Mouse (Mus musculus) liver, embryonic 16.5 days (tissue): ENCODE measurements around the gene Pde7b. TPM values are rescaled to one million over a fixed set of nuclear protein-coding genes. Genes with fewer than 3 reads are reported as not detected.
A peak's percentile ranks its signal among the peaks of the same experiment; 100 is the strongest.

Source experiments
- ATAC-seq: fragments of 200-750 bp; cut with Nextera tagmentation; 2 replicates; pipeline ENCODE4 v1.8.0; 2017; ENCODE audit warnings: low read depth, mild to moderate bottlenecking, moderate number of reproducible peaks, moderate library complexity
- H3K27ac ChIP-seq: fragments of 300-500 bp; sonication (generic); 2 replicates; pipeline ENCODE4 v1.5.1; 2014; ENCODE audit warnings: mild to moderate bottlenecking, low read length
- H3K27me3 ChIP-seq: fragments of 300-500 bp; sonication (generic); 2 replicates; pipeline ENCODE4 v1.6.1; 2014; ENCODE audit warnings: low read depth, low read length, mixed read lengths; ENCODE audit not compliant: control insufficient read depth, insufficient read depth
- H3K36me3 ChIP-seq: fragments of 300-500 bp; sonication (generic); 2 replicates; pipeline ENCODE4 v1.6.1; 2014; ENCODE audit warnings: mild to moderate bottlenecking; ENCODE audit not compliant: control insufficient read depth, insufficient read depth
- H3K4me1 ChIP-seq: fragments of 300-500 bp; sonication (generic); 2 replicates; pipeline ENCODE4 v1.6.1; 2014; ENCODE audit warnings: low read depth, low read length, mixed read lengths; ENCODE audit not compliant: control insufficient read depth
- H3K4me2 ChIP-seq: fragments of 300-500 bp; sonication (generic); 2 replicates; pipeline ENCODE4 v1.6.1; 2014; ENCODE audit warnings: low read depth, low read length, mixed read lengths
- H3K4me3 ChIP-seq: fragments of 300-500 bp; sonication (generic); 2 replicates; pipeline ENCODE4 v1.5.1; 2014; ENCODE audit warnings: low read depth, mild to moderate bottlenecking, low read length
- H3K9ac ChIP-seq: fragments of 300-500 bp; sonication (generic); 2 replicates; pipeline ENCODE4 v1.6.1; 2014; ENCODE audit warnings: low read depth, low read length
- H3K9me3 ChIP-seq: fragments of 300-500 bp; sonication (generic); replicated peaks from 2 replicates; pipeline ENCODE4 v1.6.1; 2016; ENCODE audit warnings: low read length; ENCODE audit not compliant: control insufficient read depth
- WGBS: fragments of 180-500 bp; shearing (Covaris S2); extraction: QIAGEN DNeasy Blood & Tissue Kit; methylation state at CpG from one replicate; pipeline ENCODE4 v1.1.7; 2014; ENCODE audit not compliant: insufficient replicate concordance; 5-methylcytosine and 5-hydroxymethylcytosine counted together
- polyA plus RNA-seq: library from polyadenylated mRNA; unstranded; fragments of >200 nt; fragmentation: Nextera tagmentation; extraction: Ambion mirVana; gene quantifications from 2 replicates; pipeline ENCODE4 v1.2.1, GENCODE M21; 2015

Gene Pde7b
- polyA plus RNA-seq, 1 experiment from 2014 or later, result 0.25 TPM

- no peaks in the 10 kb centered on the region for H3K36me3 ChIP-seq
- no peak overlapping the region for H3K4me2 ChIP-seq
- H3K27ac ChIP-seq, result no peak overlapping the region
- H3K27me3 ChIP-seq, result no peaks in the 10 kb centered on the region
- no peak for ATAC-seq
- H3K4me1 ChIP-seq, result no peaks in the 10 kb centered on the region
- H3K9ac ChIP-seq, result no peak overlapping the region
- H3K4me3 ChIP-seq, result no peak overlapping the region
- no peaks in the 10 kb centered on the region for H3K9me3 ChIP-seq
- 92% methylated on average over 5 of the region's 5 CpGs for WGBS
Observed at GRCm38 (mm10) chr10:20567684-20568236, 157.1 kb downstream of the Pde7b start.

- no peak overlapping the region for H3K27ac ChIP-seq
- no peaks in the 10 kb centered on the region for H3K4me1 ChIP-seq
- no peak for ATAC-seq
- no peaks in the 10 kb centered on the region for H3K36me3 ChIP-seq
- no peaks in the 10 kb centered on the region for H3K27me3 ChIP-seq
- no peak overlapping the region for H3K4me3 ChIP-seq
- no peak overlapping the region for H3K4me2 ChIP-seq
- no peak overlapping the region for H3K9ac ChIP-seq
- no peaks in the 10 kb centered on the region for H3K9me3 ChIP-seq
- 57% methylated on average over 7 of the region's 7 CpGs for WGBS
Observed at GRCm38 (mm10) chr10:20556477-20556876, 168.4 kb downstream of the Pde7b start.

- no peaks in the 10 kb centered on the region for H3K9me3 ChIP-seq
- H3K9ac ChIP-seq, result no peak overlapping the region
- H3K4me3 ChIP-seq, result no peak overlapping the region
- no peak overlapping the region for H3K4me2 ChIP-seq
- no peaks in the 10 kb centered on the region for H3K36me3 ChIP-seq
- no peak for ATAC-seq
- no peaks in the 10 kb centered on the region; the same call in 1 of the 2 replicates for H3K4me1 ChIP-seq
- no peak overlapping the region for H3K27ac ChIP-seq
- no peaks in the 10 kb centered on the region for H3K27me3 ChIP-seq
Observed at GRCm38 (mm10) chr10:20551341-20551740, 173.5 kb downstream of the Pde7b start.

GRCm38 (mm10) chr10:20550771-20551170 lies 174.1 kb downstream of the Pde7b start:
- H3K4me1 ChIP-seq, result no peaks in the 10 kb centered on the region; the same call in 1 of the 2 replicates
- no peak overlapping the region for H3K4me3 ChIP-seq
- H3K9me3 ChIP-seq, result no peaks in the 10 kb centered on the region
- no peak overlapping the region for H3K9ac ChIP-seq
- no peaks in the 10 kb centered on the region for H3K36me3 ChIP-seq
- no peak for ATAC-seq
- 26% methylated on average over 3 of the region's 3 CpGs for WGBS
- no peak overlapping the region for H3K27ac ChIP-seq
- no peak overlapping the region for H3K4me2 ChIP-seq
- H3K27me3 ChIP-seq, result no peaks in the 10 kb centered on the region

GRCm38 (mm10) chr10:20550161-20550560 lies 174.7 kb downstream of the Pde7b start:
- Histone ChIP-seq H3K4me2 (no peak overlapping the region), H3K9ac (no peak overlapping the region), H3K4me3 (no peak overlapping the region), H3K27me3 (no peaks in the 10 kb centered on the region), H3K4me1 (no peaks in the 10 kb centered on the region; the same call in 1 of the 2 replicates), H3K27ac (no peak overlapping the region), H3K9me3 (no peaks in the 10 kb centered on the region), H3K36me3 (no peaks in the 10 kb centered on the region)
- 49% methylated on average over 5 of the region's 5 CpGs for WGBS
- ATAC-seq, result no peak

GRCm38 (mm10) chr10:20548833-20549710 lies 175.8 kb downstream of the Pde7b start:
- 48% methylated on average over 13 of the region's 13 CpGs for WGBS
- H3K4me2 ChIP-seq, result no peak overlapping the region

GRCm38 (mm10) chr10:20547951-20548551 lies 176.8 kb downstream of the Pde7b start:
- no peaks in the 10 kb centered on the region for H3K27me3 ChIP-seq
- H3K36me3 ChIP-seq, result no peaks in the 10 kb centered on the region
- H3K4me2 ChIP-seq, result peak overlapping the region; percentile 38
- H3K9me3 ChIP-seq, result no peaks in the 10 kb centered on the region
- H3K4me1 ChIP-seq, result no peaks in the 10 kb centered on the region; the same call in 1 of the 2 replicates
- H3K27ac ChIP-seq, result 0 out of 2 replicates have a peak overlapping the region, but pooled peaks have one; percentile 1
- no peak overlapping the region; the same call in 1 of the 2 replicates for H3K9ac ChIP-seq
- ATAC-seq, result no peak
- WGBS, result 2% methylated on average over 19 of the region's 19 CpGs
- peak overlapping the region; percentile 24 for H3K4me3 ChIP-seq

More at GRCm38 (mm10) chr10:20548833-20549710, 175.8 kb downstream of the Pde7b start:
- no peak overlapping the region for H3K27ac ChIP-seq
- no peak for ATAC-seq
- no peak overlapping the region for H3K9ac ChIP-seq
- no peak overlapping the region for H3K4me3 ChIP-seq
- no peaks in the 10 kb centered on the region for H3K36me3 ChIP-seq
- no peaks in the 10 kb centered on the region; the same call in 1 of the 2 replicates for H3K4me1 ChIP-seq
- no peaks in the 10 kb centered on the region for H3K27me3 ChIP-seq
- H3K9me3 ChIP-seq, result no peaks in the 10 kb centered on the region

GRCm38 (mm10) chr10:20543121-20543520 lies 181.8 kb downstream of the Pde7b start:
- H3K27me3 ChIP-seq, result no peaks in the 10 kb centered on the region
- H3K27ac ChIP-seq, result no peak overlapping the region
- H3K4me1 ChIP-seq, result no peaks in the 10 kb centered on the region; the same call in 1 of the 2 replicates
- H3K9ac ChIP-seq, result no peak overlapping the region
- H3K36me3 ChIP-seq, result no peaks in the 10 kb centered on the region
- ATAC-seq, result no peak
- no peaks in the 10 kb centered on the region for H3K9me3 ChIP-seq
- WGBS, result 56% methylated on average over 3 of the region's 3 CpGs
- no peak overlapping the region for H3K4me2 ChIP-seq
- H3K4me3 ChIP-seq, result no peak overlapping the region

GRCm38 (mm10) chr10:20533811-20534210 lies 191.1 kb downstream of the Pde7b start:
- no peak for ATAC-seq
- no peaks in the 10 kb centered on the region for H3K27me3 ChIP-seq
- 15% methylated on average over 5 of the region's 5 CpGs for WGBS

More at GRCm38 (mm10) chr10:20533811-20534210, 191.1 kb downstream of the Pde7b start:
- Histone ChIP-seq H3K4me3 (no peak overlapping the region), H3K9ac (no peak overlapping the region), H3K4me1 (no peaks in the 10 kb centered on the region), H3K27ac (no peak overlapping the region), H3K36me3 (no peaks in the 10 kb centered on the region), H3K4me2 (no peak overlapping the region), H3K9me3 (no peaks in the 10 kb centered on the region)
